Mouse (Mus musculus) 3134 (cell line): Measurements from ENCODE around the gene Tmed1.
"Not testable (repeated sequence)": the region's sequence is repeated elsewhere in the genome, so short reads cannot be mapped to it uniquely, and the experiment has no call there.

Source experiments
- DNase-seq: peaks from one replicate; pipeline ENCODE4 v3.0.0-alpha.2; 2011; ENCODE audit warnings: low spot score; ENCODE audit not compliant: insufficient read length; ENCODE audit errors: extremely low read depth

The Tmed1 gene

DNA sequence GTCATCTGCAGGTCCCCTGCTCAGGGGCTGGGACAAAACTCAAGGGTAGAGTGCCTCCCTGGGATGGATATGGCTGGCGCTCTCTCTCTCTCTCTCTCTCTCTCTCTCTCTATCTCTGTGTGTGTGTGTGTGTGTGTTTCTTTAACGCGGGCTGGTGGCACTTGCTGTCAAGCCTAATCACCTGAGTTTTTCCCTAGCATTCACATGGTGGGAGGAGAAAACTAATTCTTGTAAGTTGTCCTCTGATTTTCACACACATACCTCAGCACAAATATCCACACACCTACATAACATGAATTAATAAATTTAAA lies 16.5 kb upstream of the Tmed1 start:
- DNase-seq = no peak

DNA sequence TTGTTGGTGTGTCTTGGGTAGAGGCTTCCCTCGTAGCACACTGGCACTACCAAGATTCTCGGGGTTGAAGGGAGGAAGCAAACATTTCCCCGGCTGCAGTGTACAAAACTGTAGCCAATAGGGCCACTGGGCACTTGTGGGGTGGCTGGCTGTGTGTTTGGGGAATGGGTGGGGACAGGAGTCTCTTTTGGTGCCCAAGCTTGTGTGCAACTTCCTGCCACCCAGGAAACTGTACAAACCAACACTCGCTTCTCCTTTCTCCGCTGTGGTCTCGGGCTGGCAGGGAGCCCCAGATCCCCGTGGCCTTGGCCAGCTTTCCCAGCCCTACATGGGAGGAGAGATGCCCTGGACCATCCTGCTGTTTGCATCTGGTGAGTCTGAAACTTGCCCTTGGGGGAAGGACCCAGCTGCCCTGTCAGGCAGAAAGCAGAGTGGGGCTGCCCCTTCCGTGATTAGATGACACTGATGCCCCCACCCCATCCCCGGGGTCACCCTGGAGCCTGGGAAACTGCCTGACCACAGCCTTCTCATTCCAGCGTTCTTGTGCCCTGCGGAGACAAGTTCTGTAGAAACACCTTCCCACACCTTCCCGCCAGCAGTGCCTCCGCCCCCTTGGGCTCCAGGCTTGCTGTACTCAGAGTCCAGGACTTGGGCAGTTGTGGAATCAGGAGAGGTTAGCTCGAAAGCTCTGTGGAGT lies 16.0 kb upstream of the Tmed1 start, which contains the start of gene AB124611:
Gene AB124611, plus strand, starts transcription at position 240 of the 697 bp plus-strand sequence.
- DNase-seq = peak; percentile 80

DNA sequence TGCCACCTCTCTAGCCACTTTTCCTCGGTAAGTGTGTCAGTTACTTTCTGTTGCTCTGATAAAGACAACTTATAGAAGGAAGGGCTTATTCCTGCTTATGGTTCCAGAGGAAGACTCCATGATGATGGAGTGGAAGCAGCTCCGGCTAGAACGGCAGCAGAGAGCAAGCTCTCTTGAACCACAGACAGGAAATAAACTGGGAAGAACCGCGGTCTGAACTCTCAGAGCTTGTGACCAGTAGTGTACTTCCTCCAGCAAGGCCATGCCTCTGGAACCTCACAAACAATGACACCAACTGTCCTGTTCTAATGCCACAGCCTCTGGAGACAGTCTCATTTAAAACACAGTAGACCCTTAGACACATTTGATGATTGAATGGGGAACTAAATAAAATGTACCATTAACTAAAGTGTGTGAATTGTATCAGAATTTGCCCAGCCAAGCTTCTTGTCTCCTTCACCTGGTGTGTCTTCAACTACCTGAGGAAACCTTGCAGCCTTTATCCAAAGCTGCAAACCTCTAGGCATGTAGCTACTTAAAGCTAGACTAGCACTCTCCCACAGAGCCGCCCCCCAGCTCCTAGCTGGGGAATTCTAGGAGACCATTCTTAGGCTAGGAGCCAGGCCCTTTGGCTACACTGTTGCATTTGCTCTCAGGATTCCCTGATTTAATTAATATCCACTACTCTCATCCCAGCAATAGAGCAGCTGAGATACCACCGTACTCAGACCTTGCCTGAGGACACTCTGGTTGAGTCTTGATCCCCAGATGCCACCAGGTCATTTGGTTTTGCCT lies 15.3 kb upstream of the Tmed1 start:
- no peak for DNase-seq

DNA sequence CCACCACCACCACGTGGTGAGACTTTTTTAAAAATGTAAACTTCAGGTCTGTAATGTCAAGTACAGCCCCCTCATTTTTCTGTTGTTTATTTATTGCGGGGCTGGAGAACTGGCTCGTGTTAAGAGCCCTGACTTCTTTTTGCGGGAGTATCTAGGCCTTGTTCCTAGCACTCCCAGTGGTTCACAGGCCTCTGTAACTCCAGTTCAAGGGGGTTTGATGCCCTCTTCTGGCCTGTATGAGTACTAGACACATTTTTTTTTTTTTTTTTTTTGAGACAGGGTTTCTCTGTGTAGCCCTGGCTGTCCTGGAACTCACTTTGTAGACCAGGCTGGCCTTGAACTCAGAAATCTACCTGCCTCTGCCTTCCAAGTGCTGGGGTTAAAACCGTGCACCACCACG lies 8.6 kb upstream of the Tmed1 start:
- not testable (repeated sequence) for DNase-seq

DNA sequence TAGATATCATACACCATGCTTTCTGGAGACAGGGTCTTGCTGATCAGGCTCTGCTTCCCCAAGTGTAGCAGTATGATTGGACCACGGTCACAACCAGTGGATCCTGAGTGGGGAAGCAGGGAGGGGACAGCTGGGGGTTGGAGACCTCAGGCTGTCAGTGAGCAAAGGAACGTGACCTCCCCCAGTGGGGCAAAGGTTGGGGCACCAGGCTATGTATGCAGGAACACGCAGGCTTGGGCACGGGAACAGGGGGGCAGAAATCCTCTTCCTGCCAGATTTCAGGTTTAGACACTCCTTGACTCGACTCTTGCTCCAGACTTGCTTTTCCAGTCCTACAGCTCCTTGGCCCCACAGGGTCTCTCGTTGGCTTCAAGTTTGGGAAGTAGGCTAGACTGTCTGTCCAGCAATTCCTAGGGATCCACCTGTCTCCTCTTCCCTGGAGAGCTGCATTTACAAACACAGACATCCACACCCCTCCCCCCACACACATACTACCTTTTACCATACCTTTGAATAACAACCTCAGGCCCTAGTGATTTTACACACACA lies 8.0 kb upstream of the Tmed1 start:
- DNase-seq = no peak

DNA sequence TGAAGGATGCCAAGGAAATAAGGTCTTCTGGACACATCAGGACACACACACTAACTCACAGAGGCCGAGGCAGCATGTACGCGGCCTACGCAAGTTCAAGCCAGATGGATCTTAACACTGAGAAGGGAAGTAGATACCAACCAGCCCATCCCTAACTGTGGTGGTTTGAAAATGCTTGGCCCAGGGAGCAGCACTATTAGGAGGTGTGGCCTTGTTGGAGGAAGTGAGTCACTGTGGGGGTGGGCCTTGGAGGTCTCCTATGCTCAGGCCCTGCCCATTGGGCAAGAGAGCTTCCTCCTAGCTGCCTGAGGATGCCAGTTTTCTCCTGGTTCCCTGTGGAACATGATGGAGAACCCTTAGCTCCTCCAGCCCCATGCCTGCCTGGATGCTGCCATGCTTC lies 3.4 kb upstream of the Tmed1 start:
- DNase-seq = no peak

DNA sequence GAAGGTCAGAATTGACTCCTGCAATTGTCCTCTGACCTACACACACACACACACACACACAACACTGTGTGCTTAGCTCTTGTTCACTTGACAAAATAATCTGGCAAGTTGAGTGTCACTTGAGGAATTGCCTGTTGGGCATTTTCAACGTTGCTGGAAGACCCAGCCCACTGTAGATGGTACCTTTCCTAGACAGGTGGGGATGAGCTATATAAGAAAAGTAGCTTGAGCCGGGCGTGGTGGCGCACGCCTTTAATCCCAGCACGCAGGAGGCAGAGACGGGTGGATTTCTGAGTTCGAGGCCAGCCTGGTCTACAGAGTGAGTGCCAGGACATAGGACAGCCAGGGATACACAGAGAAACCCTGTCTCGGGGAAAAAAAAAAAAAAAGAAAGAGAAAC lies 1.0 kb upstream of the Tmed1 start:
- no peak for DNase-seq

DNA sequence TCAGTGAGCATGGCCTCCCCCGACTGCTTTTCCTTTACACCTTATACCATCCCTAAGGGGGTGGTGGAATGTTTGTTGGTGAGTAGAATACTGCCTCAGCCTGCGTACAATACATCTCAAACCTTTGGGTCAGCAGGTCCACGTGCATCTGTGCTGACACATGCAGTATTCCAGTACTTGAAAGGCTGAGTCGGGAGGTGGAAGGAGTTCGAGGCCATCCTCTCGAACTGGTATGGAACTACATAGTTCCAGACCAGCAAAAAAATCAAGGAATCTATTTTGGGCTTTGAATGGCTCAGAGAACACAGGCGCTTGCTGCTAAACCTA lies 600 bp upstream of the Tmed1 start:
- no peak for DNase-seq

DNA sequence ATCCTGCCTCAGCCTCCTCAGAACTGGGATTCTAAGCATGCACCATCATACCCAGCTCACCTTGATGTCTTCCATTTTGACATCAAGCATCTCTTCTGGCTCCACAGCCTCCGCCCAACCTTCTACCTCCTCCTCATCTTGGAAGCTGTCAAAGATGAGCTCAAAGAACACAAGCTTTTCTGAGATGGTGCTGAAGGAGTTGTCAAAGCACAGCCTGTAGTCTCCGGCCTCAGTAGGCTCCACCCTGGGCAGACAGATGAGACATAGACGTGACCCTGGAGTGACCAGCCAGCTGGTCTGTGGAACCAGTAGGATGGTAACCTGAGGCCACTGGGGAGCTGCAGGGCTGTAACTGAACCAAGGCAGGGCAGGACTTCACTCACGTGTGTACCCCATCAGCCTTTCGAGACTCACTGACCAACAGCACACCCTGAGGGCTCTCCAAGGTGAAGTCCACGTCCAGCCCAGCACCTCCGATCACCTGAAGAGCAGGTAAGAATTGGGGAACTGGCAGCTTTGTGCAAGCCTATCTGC lies 1.1 kb downstream of the Tmed1 start:
- no peak for DNase-seq

DNA sequence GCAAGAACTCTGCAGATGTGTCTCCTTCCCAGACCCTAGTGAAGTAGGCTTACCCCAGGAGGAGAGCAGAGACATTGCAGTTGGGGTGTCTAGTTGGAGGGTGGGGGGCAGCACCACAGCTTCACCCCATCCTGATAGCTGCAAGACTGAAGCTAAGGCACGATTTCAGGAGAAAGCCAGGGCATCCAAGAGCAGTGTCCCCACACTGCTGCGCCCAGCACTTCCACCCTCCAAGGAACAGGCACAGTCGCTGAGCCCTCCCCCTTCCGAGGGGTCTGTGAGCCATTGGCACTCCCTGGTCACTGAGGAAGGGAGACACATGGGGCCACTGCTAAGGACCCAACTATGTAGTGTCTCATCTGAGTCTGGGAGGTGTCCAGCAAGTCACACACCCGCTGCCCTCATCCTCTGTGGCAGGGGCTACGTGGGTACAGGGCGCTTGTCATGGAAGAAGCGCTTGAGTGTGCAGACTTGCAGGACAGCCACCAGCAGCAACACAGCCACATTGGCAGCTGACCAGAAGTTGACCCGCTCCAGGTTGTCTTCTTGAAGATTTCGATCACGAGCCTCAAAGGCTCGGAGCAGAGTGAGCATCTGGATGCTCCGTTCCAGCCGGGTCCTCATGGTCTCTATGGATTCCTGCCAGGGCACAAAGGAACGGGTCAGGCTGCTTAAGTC lies 2.2 kb downstream of the Tmed1 start:
- DNase-seq = no peak

DNA sequence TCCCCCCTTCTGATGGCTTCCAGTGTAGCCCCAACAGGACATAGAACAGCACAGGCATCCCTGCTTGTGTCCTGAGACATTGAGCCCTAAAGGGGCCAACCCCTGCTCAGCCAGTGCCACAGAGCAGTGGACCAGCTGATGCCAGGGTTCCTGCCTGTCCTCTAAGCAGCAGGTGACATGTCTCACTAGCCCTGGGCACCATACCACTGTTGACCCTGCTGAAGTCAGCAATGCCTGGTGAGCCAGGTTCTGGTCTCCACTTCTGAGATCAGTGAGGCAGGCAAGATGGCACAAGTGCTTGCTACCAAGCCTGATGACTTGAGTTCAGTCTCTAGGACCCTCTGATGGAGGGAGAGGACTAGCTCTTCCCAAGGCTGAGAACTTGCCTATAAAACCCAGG lies 4.3 kb downstream of the Tmed1 start:
- DNase-seq = no peak

DNA sequence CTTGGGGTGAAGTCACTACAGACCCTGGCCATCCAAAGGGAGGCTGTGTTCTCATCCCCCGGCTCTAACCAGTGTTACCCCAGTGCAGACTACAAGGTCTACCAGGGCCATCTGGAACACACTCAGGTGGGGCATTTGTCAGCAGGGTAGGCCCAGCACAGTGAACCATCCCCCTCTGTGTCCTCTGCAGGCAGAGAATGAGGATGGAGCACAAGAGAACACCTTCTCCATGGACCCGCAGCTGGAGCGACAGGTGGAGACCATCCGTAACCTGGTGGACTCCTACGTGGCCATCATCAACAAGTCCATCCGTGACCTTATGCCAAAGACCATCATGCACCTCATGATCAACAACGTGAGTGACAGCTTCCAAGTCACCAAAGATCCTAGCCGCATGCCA lies 6.7 kb downstream of the Tmed1 start:
- DNase-seq = no peak

DNA sequence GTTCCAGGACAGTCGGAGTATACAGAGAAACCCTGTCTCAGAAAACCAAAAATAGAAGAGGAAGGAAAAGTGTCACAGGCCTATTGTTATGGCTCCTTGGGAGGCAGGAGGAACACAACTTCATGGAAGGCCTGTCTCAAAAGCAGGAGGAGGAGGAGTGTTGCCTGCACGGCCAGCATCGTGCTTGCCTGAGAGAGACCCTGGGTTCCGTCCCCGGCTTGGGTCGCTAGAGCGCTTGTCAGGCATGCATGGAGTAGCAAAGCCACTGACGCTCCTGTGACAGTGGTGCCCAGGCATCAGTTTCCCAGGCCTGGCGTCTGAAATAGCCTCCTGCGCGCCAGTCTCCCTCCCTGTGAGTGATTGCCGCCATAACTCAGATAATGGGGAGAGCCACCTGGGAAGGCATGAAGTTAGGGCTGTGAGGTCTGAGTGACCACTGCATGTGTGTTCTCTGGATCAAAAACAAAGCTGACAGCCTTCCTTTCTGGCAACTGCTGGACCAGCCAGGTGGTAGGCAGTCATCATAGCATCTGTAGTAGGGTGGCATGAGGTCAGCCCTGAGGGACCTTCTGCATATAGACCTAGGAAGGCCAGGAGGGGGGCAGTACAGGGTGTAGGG lies 11.7 kb downstream of the Tmed1 start:
- DNase-seq = no peak

DNA sequence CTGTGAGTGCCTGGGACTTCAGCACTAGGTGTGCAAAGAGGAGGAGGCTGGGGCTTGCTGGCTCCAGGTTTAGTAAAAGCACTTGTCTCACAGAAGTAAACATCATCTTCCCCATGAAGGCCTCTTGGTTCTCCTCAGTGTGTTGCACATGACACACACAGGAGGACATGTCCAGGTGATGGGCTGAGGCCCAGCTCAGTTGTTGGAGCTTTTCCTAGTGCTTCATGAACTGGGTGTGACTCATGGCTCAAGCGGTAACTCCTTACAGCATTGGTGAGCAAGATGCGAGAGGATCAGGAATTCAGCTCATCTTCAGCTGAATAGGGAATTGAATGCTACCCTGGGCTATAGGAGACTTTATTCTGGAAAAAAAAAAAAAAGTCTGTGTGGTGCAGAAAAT lies 12.4 kb downstream of the Tmed1 start:
- DNase-seq = peak; percentile 54

DNA sequence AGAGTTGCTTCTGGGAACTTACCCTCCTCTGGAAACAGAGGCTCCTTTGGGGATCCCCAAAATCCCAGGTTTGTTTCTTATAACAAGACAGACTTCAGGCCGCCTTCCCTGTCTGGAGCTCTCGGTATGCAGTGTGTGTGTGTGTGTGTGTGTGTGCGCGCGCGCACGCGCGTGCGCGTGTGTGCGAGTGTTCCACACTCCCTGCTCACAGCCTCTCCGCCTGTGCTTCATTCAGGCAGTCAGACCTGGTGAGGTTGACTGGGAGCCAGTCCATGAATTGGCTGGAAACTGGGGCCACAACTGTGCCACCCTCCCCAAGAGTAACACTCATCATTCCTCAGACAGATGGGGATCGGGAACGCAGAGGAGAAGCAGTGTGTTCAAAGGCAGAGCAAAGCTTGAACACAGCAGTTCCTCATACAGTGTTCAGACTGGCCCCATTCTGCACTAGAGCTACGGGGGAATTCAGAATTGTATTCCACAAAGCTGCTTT lies 13.0 kb downstream of the Tmed1 start:
- DNase-seq = no peak

DNA sequence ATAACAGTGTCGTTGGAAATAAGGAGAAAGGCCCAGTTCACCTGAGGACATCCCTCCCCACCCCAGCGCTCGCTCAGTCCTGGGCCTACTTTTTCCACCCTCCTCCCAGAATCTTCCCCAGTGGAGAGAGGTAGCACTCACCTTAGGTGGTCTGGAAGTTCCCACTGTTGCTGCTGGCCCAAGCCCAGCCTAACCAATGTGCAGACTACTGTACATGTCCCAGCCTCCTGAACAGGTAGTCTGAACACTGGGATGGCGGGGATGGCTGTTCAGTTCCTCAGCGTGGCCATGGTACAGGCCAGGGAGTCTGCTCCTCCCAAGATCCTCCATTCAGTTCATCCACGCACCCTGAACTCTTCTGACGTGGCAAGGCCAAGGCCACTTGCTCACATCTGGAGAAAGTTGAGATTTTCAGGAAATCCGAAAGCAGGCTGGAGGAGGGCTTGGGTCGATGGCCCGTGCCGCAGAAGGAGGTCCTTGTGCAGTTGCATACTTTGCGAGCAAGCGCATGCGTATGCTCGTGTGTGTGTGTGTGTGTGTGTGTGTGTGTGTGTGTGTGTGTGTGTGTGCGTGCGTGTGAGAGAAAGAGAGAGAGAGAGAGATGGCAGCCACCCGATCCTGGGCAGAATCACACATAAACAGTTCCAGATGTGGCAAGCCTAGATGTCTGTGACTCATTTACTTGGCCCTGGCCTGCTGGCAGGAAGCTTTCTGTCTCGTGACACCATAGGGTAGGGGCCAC lies 13.6 kb downstream of the Tmed1 start:
- DNase-seq = peak; percentile 80

DNA sequence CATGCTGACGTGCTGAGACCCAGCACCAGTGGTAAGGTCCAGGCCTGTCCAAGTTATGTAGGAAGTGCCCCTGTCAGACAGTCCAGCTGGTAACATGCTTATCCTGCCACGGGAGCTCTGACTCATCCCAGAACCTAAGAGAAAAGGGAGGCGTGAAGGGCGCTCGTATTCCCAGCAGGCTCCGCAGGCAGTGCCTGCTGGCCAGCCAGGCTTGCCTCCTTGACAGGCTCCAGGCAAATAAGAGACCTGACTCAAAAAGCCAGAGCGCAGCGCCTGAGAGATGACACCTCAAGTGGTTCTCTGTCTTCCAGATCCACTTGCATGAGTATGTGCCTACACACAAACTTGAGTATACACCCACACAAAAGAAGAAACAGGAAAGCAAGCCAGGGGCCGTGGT lies 15.3 kb downstream of the Tmed1 start:
- DNase-seq = peak; percentile 81

DNA sequence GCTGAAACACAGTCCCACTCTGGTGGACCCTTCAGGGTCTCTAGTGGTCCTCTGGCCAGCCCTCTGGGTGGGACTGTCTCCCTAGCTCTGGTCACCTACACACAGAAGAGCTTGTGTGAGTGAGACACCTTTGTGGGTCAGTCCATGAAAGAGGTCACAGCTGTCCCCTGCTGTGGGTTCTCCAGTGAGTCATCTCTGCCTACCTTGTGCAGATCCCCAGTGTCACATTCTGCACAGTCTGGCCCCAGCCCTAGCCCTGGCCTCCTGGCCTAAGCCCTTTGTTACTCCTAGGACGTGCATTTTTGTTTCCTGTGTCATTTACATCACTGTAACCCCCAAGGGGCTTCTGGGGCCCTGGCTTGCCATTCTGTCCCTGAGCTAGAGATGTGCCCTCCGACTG lies 16.1 kb downstream of the Tmed1 start:
- DNase-seq = no peak

DNA sequence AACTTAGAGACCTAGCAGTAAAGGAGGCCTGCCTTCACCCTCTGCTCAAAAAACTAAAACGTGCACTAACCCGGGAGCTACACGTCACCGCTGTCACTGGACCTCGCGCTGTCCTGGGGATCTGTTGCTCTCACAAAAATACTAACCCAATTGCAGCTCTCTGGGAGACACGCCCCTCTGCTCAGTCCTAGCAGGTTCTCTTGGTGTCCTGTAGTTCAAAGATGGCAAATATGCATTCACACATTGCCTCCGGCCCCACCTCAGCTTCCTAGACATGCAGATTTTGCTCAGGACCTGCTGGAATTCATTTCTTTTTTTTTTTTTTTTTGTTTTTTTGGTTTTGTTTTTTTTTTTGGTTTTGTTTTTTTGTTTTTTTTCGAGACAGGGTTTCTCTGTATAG lies 19.4 kb downstream of the Tmed1 start:
- DNase-seq = no peak

DNA sequence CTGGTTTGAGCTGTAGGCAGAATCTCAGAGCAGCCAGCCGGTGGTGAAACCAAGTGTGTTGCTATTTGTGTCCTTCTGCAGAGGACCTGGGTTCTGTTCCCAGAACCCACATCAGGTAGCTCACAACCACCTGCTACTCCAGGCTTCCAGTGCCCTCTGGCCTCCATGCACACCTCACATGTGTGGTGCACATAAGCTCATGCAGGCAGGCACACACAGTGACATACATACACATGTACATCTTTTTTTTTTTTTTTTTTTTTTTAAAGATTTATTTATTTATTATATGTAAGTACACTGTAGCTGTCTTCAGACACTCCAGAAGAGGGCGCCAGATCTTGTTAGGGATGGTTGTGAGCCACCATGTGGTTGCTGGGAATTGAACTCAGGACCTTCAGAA lies 21.8 kb downstream of the Tmed1 start:
- DNase-seq = not testable (repeated sequence)
